Mouse (Mus musculus) gastrocnemius, postnatal 25 days (tissue): Measurements from ENCODE around the gene Acox2. TPM values are rescaled to one million over a fixed set of nuclear protein-coding genes. Genes with fewer than 3 reads are reported as not detected.
A peak's percentile ranks its signal among the peaks of the same experiment; 100 is the strongest.
"Not testable (repeated sequence)": the region's sequence is repeated elsewhere in the genome, so short reads cannot be mapped to it uniquely, and the experiment has no call there.

ENCODE experiments used
- DNase-seq: peaks from one replicate; pipeline ENCODE4 v3.0.0; 2022
- long read RNA-seq, 2 experiments: library from polyadenylated mRNA; stranded (forward); transcript quantifications; one replicate each; pipeline ENCODE4 v2.0.0; 2021
- total RNA-seq, 2 experiments: library from RNA; stranded (reverse); gene quantifications; 1 replicate in 1 of 2; 2 replicates in 1 of 2; pipeline ENCODE4 v1.2.3; 2021

Acox2 gene
- under 1 TPM in 1 of 2 experiments, not detected in 1; 0.35 TPM for total RNA-seq
- long read RNA-seq, experiment 1: 0 reads
- long read RNA-seq, experiment 2: 0 reads

DNA sequence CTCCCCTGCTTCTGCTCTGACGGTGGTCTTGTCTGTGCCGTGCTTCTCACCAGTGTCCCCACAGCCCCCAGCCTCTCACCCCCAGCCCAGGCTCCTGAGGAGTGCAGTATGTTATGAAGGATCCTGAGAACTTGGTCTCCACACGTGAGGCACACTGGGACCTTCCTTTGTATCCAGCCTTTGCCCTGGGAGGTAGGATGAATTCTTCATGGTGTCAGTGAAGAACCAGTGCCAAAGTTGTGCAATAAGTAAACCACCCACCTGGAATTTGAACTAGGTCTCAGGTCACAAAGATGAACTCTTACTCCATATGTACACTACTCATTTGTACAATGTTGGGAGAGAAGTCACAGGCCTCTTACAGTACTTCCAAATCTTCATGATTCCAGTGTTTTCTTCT lies at the start of gene Acox2:
Gene Acox2, minus strand, starts transcription at position 188 of the 400 bp plus-strand sequence.
- no peak for DNase-seq

- no peak for DNase-seq
These were observed 49.5 kb upstream of the Acox2 start for GRCm38 (mm10) chr14:8308650-8309049.

DNA sequence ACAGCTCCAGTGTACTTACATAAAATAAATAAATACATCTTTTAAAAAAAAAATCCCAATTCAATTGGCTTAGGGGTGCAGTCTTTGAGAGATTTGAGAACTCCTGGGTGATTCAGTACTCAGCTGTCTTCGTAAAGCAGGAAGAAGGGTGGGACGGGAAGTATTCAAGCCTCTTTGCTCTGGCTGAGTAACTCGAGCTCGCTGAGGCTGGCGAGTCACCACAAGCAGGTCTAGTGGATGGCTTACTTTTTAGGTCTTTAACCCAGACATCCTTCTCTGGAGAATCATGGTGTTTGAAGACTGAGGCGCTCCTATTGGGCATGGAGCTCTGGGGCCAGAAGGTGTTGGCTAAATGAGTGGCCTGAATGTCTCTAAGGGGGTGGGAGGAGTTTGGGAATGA lies 47.7 kb upstream of the Acox2 start:
- no peak for DNase-seq

DNA sequence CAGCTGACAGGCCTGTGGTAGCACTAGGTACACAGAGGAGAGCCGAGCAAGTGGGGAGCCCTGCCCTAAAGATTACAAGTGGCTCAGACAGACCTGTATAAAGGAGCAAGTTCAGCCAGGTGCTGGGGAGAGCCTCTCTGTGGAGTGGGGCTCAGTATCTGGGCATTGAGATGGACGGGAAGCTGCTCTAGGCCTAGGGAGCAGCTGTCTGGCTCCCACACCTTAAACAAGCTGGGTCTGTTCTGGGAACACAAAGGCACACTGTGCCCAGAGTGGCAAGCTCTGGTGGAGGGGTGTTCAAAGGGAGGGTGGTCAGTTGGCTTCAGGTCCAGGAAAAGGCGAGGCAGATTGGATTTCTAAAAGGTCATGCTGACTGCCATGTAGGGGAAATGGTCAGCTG lies 45.9 kb upstream of the Acox2 start:
- DNase-seq: no peak

DNA sequence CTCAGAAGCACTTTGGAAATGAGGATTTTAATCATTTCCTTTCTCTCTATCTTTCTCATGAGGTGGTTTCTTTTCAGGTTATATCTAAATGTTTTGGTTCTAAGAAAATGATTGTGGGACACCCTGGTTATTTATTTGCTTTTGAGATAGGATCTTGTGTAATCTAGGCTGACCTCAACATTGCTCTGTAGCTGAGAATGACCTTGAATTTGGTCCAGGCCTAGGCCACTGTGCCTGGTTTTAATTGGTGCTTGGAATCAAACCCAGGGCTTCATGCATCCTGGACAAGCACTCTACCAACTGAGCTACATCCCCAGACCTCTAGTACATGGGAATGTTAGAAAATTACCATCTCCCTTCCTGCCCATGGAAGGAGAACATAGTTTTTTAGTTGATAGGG lies 44.9 kb upstream of the Acox2 start:
- no peak for DNase-seq

DNA sequence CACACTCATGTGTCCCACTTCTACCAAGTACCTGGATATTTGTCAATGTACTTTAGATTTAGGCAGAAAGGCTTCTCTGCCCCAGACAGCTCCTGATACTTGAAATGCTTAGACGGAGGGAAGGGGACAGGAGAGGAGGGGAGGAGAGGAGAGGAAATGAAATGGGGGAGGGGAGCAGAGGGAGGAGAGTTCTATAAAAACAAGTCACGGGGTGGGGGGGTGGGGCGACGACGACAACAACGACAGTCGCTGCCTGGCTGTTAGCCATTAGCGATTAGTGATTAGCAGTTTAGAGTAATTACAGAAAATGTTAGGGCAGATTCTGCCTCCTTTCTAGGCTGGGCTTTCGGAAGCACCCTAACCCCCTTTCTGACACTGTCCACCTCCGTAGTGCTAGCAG lies 43.5 kb upstream of the Acox2 start:
- DNase-seq: no peak

GRCm38 (mm10) chr14:8300281-8300680 lies 41.1 kb upstream of the Acox2 start:
- peak; percentile 22 for DNase-seq

GRCm38 (mm10) chr14:8297889-8298293 lies 38.7 kb upstream of the Acox2 start:
- no peak for DNase-seq

GRCm38 (mm10) chr14:8294257-8294656 lies 35.1 kb upstream of the Acox2 start:
- no peak for DNase-seq

- DNase-seq: peak; percentile 47
These were observed 27.4 kb upstream of the Acox2 start for GRCm38 (mm10) chr14:8286595-8286994.

- DNase-seq: no peak
These were observed 24.6 kb upstream of the Acox2 start for GRCm38 (mm10) chr14:8283784-8284183.

GRCm38 (mm10) chr14:8271281-8271680 lies 12.1 kb upstream of the Acox2 start:
- not testable (repeated sequence) for DNase-seq

- DNase-seq: no peak
These were observed 5.2 kb upstream of the Acox2 start for GRCm38 (mm10) chr14:8264378-8264777.

- DNase-seq: no peak
These were observed 3.1 kb upstream of the Acox2 start for GRCm38 (mm10) chr14:8262242-8262641.

GRCm38 (mm10) chr14:8260214-8260613 lies 1.1 kb upstream of the Acox2 start:
- DNase-seq: no peak

DNA sequence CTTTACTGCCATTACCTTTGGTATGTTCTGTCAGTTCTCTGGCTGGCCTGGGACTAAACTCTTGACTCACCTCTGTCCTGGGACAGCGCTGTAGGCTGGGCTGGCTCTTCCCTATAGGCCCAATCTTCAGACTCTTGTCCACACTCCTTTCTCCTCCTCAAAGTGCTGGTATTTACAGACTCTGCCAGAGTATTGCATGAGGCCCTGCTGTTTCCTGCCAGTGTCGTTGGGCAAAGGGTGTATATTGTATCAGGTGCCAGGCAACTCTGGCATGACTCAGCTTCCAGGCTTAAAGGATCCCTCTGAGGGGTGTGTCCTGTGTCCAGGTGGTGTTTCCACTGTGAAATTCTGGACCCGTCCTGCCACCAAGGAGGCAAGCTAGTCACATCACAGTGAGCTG lies 401 bp downstream of the Acox2 start:
- DNase-seq: no peak

- no peak for DNase-seq
These were observed 872 bp downstream of the Acox2 start for GRCm38 (mm10) chr14:8258335-8258627.

- no peak for DNase-seq
These were observed 1.4 kb downstream of the Acox2 start for GRCm38 (mm10) chr14:8257521-8258334.

GRCm38 (mm10) chr14:8256881-8257280 lies 2.3 kb downstream of the Acox2 start:
- DNase-seq: no peak

- DNase-seq: no peak
These were observed 3.1 kb downstream of the Acox2 start for GRCm38 (mm10) chr14:8256072-8256471.

DNA sequence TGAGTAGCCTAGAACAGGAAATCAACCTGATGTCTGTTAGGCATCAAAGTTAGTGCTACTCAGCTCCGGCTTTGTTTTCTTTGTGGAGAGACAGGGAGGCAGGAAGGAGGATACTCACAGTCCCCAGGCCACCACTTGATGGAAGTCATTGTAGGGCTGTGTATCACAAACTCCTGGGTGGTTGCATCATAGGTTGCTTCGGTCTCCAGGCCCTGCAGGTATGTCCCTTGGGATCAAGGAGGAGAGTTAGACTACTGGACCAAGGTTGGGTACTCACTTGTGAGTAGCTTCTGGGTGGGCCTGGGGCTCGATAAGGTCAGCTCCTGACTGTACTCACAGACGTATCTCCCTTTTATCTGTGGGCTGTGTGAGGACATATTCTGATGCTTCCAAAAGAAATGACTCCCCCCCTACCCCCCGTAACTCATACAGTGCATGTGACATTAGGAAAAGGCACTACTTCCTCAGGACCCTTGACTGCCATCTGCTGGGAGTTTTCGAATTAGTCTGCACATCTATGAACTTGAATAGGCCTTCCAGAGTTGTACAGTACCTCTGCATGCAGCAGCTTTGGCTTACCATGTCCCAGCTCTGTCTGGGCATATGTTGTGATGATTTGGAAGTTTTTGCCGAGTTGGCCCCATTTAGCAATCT lies 4.0 kb downstream of the Acox2 start:
- DNase-seq: no peak

- no peak for DNase-seq
These were observed 7.7 kb downstream of the Acox2 start for GRCm38 (mm10) chr14:8251330-8251885.

- no peak for DNase-seq
These were observed 8.8 kb downstream of the Acox2 start for GRCm38 (mm10) chr14:8250141-8250871.
